Mouse (Mus musculus) mouse trophoblast stem cell (cell line): Measurements from ENCODE around the gene S1pr3.

ENCODE experiments used
- in situ Hi-C, 2 experiments: fragments of 300-500 bp; cut with MseI, MboI; formaldehyde crosslinking; loops; 2 replicates in 1 of 2; 3 replicates in 1 of 2; pipeline ENCODE4 v1.15.1; 2025

The S1pr3 gene

GRCm38 (mm10) chr13:51405731-51406320, 2.6 kb upstream of the S1pr3 start:
- in situ Hi-C loops = no loop called here

- in situ Hi-C loops = no loop called here
These were observed 760 bp upstream of the S1pr3 start for GRCm38 (mm10) chr13:51407541-51408217.

GRCm38 (mm10) chr13:51409936-51410481, 1.6 kb downstream of the S1pr3 start:
- in situ Hi-C loops = loop anchor here in 1 of 2 experiments (10.0 kb wide), 1 partner anchor 215 kb away; no protein-coding TSS in a partner anchor

GRCm38 (mm10) chr13:51411243-51411642, 2.8 kb downstream of the S1pr3 start:
- in situ Hi-C loops = loop anchor here in 1 of 2 experiments (10.0 kb wide), 1 partner anchor 216 kb away; no protein-coding TSS in a partner anchor

GRCm38 (mm10) chr13:51411696-51412430, 3.4 kb downstream of the S1pr3 start:
- in situ Hi-C loops = loop anchor here in 1 of 2 experiments (10.0 kb wide), 1 partner anchor 217 kb away; no protein-coding TSS in a partner anchor

- in situ Hi-C loops = loop anchor here in 1 of 2 experiments (10.0 kb wide), 1 partner anchor 219 kb away; no protein-coding TSS in a partner anchor
These were observed 5.0 kb downstream of the S1pr3 start for GRCm38 (mm10) chr13:51413461-51413860.

GRCm38 (mm10) chr13:51416727-51417126, 8.3 kb downstream of the S1pr3 start:
- in situ Hi-C loops = loop anchor here in 1 of 2 experiments (10.0 kb wide), 1 partner anchor 222 kb away; no protein-coding TSS in a partner anchor

- in situ Hi-C loops = loop anchor here in 1 of 2 experiments (10.0 kb wide), 1 partner anchor 223 kb away; no protein-coding TSS in a partner anchor
These were observed 9.4 kb downstream of the S1pr3 start for GRCm38 (mm10) chr13:51417796-51418195.

GRCm38 (mm10) chr13:51418268-51418941, 10.0 kb downstream of the S1pr3 start:
- in situ Hi-C loops = loop anchor here in 1 of 2 experiments (10.0 kb wide), 1 partner anchor 224 kb away; no protein-coding TSS in a partner anchor

GRCm38 (mm10) chr13:51418942-51419451, 10.6 kb downstream of the S1pr3 start:
- in situ Hi-C loops = loop anchor here in 1 of 2 experiments (10.0 kb wide), 1 partner anchor 224 kb away; no protein-coding TSS in a partner anchor

GRCm38 (mm10) chr13:51419501-51419900, 11.1 kb downstream of the S1pr3 start:
- in situ Hi-C loops = loop anchor here in 1 of 2 experiments (10.0 kb wide), 1 partner anchor 225 kb away; no protein-coding TSS in a partner anchor

- in situ Hi-C loops = loop anchor here (5.0 kb wide), 2 partner anchors 229 to 469 kb away; no protein-coding TSS in a partner anchor
These were observed 12.4 kb downstream of the S1pr3 start for GRCm38 (mm10) chr13:51420861-51421260.

GRCm38 (mm10) chr13:51423647-51424046, 15.2 kb downstream of the S1pr3 start:
- in situ Hi-C loops = loop anchor here (5.0 kb wide), 2 partner anchors 231 to 471 kb away; no protein-coding TSS in a partner anchor

GRCm38 (mm10) chr13:51424647-51425046, 16.2 kb downstream of the S1pr3 start:
- in situ Hi-C loops = loop anchor here (5.0 kb wide), 2 partner anchors 232 to 472 kb away; no protein-coding TSS in a partner anchor

- in situ Hi-C loops = no loop called here
These were observed 17.4 kb downstream of the S1pr3 start for GRCm38 (mm10) chr13:51425662-51426443.

- in situ Hi-C loops = no loop called here
These were observed 24.9 kb downstream of the S1pr3 start for GRCm38 (mm10) chr13:51433371-51433770.

- in situ Hi-C loops = no loop called here
These were observed 26.0 kb downstream of the S1pr3 start for GRCm38 (mm10) chr13:51434460-51434859.

- in situ Hi-C loops = no loop called here
These were observed 26.7 kb downstream of the S1pr3 start for GRCm38 (mm10) chr13:51435146-51435545.
